Mouse (Mus musculus) lung, embryonic 15.5 days (tissue): Measurements from ENCODE around the gene Ms4a8a. TPM values are rescaled to one million over a fixed set of nuclear protein-coding genes. Genes with fewer than 3 reads are reported as not detected.
"Not testable (repeated sequence)": the region's sequence is repeated elsewhere in the genome, so short reads cannot be mapped to it uniquely, and the experiment has no call there.

Experiments
- ATAC-seq: fragments of 200-750 bp; cut with Nextera tagmentation; 2 replicates; pipeline ENCODE4 v1.8.0; 2017; ENCODE audit warnings: moderate number of reproducible peaks, borderline replicate concordance; ENCODE audit not compliant: low FRiP score, low TSS enrichment; ENCODE audit errors: extremely low read depth
- H3K27ac ChIP-seq: fragments of 300-500 bp; sonication (generic); 2 replicates; pipeline ENCODE4 v1.5.1; 2015; ENCODE audit warnings: moderate library complexity, mild to moderate bottlenecking, inconsistent platforms
- H3K27me3 ChIP-seq: fragments of 300-500 bp; sonication (generic); 2 replicates; pipeline ENCODE4 v1.6.1; 2015; ENCODE audit warnings: inconsistent platforms
- H3K36me3 ChIP-seq: fragments of 300-500 bp; sonication (generic); 2 replicates; pipeline ENCODE4 v1.6.1; 2015; ENCODE audit warnings: inconsistent platforms
- H3K4me1 ChIP-seq: fragments of 300-500 bp; sonication (generic); 2 replicates; pipeline ENCODE4 v1.6.1; 2015; ENCODE audit warnings: inconsistent platforms
- H3K4me2 ChIP-seq: fragments of 300-500 bp; sonication (generic); 2 replicates; pipeline ENCODE4 v1.6.1; 2015; ENCODE audit warnings: inconsistent platforms, mild to moderate bottlenecking, moderate library complexity
- H3K4me3 ChIP-seq: fragments of 300-500 bp; sonication (generic); 2 replicates; pipeline ENCODE4 v1.5.1; 2015; ENCODE audit warnings: mild to moderate bottlenecking, inconsistent platforms
- H3K9ac ChIP-seq: fragments of 300-500 bp; sonication (generic); 2 replicates; pipeline ENCODE4 v1.6.1; 2015; ENCODE audit warnings: inconsistent platforms
- H3K9me3 ChIP-seq: fragments of 300-500 bp; sonication (generic); 2 replicates; pipeline ENCODE4 v1.6.1; 2016; ENCODE audit warnings: inconsistent platforms
- WGBS: fragments of 180-500 bp; shearing (Covaris S2); methylation state at CpG from one replicate; pipeline ENCODE4 v1.1.7; 2015; 5-methylcytosine and 5-hydroxymethylcytosine counted together
- polyA plus RNA-seq: library from polyadenylated mRNA; unstranded; fragments of >200 nt; fragmentation: Nextera tagmentation; extraction: Ambion mirVana; gene quantifications from 2 replicates; pipeline ENCODE4 v1.2.1, GENCODE M21; 2015

Gene Ms4a8a
- 0.19 TPM in 1 of 2 replicates, not detected in the other for polyA plus RNA-seq

DNA sequence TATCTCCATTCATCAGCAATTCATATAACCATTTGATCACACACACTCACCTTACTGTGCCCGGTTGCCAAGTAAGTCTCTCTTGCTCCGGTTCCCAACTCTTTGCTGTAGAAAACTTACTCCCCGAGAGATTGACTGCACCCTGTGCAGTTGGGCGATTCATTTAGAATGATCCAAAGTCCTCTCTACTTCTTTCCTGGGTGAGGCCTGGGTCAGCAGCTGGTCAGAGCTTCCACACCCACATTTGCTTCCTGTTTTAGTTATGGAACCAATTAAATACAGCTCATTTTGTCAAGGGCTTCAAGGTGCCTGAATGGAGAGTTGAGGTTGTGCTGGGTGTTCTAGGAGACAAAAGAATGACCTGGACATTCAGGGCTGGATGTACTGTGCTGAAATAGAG is at the start of gene Ms4a8a:
Gene Ms4a8a, minus strand, starts transcription at position 169 of the 400 bp plus-strand sequence.
- Histone ChIP-seq H3K4me3 (no peak within 1 kb of the TSS), H3K4me1 (no peaks in the 10 kb centered on the region), H3K27me3 (no peaks in the 10 kb centered on the region), H3K27ac (no peak within 1 kb of the TSS), H3K9me3 (no peaks in the 10 kb centered on the region), H3K36me3 (no peaks in the 10 kb centered on the region), H3K4me2 (no peak within 1 kb of the TSS), H3K9ac (no peak within 1 kb of the TSS)
- 78% methylated on average over 4 of the region's 4 CpGs for WGBS
- ATAC-seq, result no peak

GRCm38 (mm10) chr19:11129702-11130101 is 48.8 kb upstream of the Ms4a8a start:
- peaks cover 2% of the 10 kb centered on the region; the same call in 1 of the 2 replicates for H3K9me3 ChIP-seq
- 73% methylated on average over 1 of the region's 1 CpGs for WGBS
- H3K4me3 ChIP-seq, result no peak overlapping the region
- no peak for ATAC-seq
- H3K27me3 ChIP-seq, result no peaks in the 10 kb centered on the region
- H3K36me3 ChIP-seq, result no peaks in the 10 kb centered on the region
- H3K27ac ChIP-seq, result no peak overlapping the region
- no peaks in the 10 kb centered on the region for H3K4me1 ChIP-seq
- no peak overlapping the region for H3K4me2 ChIP-seq
- no peak overlapping the region for H3K9ac ChIP-seq

DNA sequence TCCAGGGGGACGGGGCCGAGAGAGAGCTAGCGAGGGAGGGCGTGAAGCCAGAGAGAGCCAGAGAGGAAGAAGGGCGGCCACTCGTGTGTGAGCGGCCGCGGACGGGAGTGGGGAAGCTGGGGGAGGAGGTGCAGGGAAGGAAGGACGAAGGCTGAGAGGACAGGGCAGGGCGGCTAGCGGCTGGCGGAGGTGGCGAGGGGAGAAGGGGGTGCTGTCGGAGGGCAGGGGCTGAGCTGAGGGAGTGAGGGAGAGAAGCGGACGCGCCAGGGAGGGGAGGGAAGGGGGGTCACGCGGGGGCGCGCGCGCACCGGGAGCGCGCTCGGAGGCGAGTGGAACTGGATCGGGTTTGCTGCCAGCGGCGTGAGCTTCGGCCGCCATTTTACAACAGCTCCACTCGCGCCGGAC is 40.1 kb upstream of the Ms4a8a start:
- ATAC-seq, result peak; percentile 99
- peak overlapping the region; percentile 52 for H3K4me2 ChIP-seq
- not testable (repeated sequence) for H3K9me3 ChIP-seq, H3K27me3 ChIP-seq, H3K36me3 ChIP-seq, H3K27ac ChIP-seq, H3K4me1 ChIP-seq
- H3K4me3 ChIP-seq, result peak overlapping the region; percentile 41
- under 1% methylated on average over 14 of the region's 38 CpGs for WGBS
- H3K9ac ChIP-seq, result peak overlapping the region; percentile 37; the same call in 1 of the 2 replicates

DNA sequence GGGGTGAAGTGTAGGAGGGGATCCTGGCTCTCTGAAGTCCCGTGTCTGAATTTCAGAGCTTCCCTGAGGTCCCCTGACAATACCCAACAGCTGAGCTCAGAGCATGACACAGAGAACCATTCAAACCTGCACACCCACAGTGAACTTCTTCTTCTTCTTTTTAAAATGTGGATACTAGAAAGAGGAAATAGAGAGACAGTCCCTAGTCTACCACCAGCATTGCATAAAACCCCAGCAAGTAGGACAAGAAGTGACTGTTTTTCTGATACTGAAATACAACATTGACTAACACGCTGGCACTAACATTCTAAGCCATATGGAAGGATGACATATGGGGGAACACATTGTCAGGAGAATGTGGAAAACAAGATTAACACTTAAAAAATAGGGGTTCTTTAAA is 38.4 kb upstream of the Ms4a8a start:
- 77% methylated on average over 2 of the region's 2 CpGs for WGBS

GRCm38 (mm10) chr19:11107746-11108145 is 26.8 kb upstream of the Ms4a8a start:
- no peaks in the 10 kb centered on the region for H3K36me3 ChIP-seq
- no peak overlapping the region for H3K9ac ChIP-seq
- H3K4me3 ChIP-seq, result no peak overlapping the region
- H3K4me1 ChIP-seq, result no peaks in the 10 kb centered on the region
- no peaks in the 10 kb centered on the region for H3K27me3 ChIP-seq
- no peak overlapping the region for H3K4me2 ChIP-seq
- no peak for ATAC-seq
- H3K9me3 ChIP-seq, result no peaks in the 10 kb centered on the region
- H3K27ac ChIP-seq, result no peak overlapping the region
- WGBS, result 54% methylated on average over 3 of the region's 3 CpGs

More for the DNA sequence above, 38.4 kb upstream of the Ms4a8a start:
- Histone ChIP-seq H3K9ac (no peak overlapping the region), H3K4me2 (no peak overlapping the region), H3K27ac (no peak overlapping the region), H3K27me3 (no peaks in the 10 kb centered on the region), H3K4me1 (no peaks in the 10 kb centered on the region), H3K4me3 (no peak overlapping the region), H3K36me3 (no peaks in the 10 kb centered on the region), H3K9me3 (no peaks in the 10 kb centered on the region)
- no peak for ATAC-seq

DNA sequence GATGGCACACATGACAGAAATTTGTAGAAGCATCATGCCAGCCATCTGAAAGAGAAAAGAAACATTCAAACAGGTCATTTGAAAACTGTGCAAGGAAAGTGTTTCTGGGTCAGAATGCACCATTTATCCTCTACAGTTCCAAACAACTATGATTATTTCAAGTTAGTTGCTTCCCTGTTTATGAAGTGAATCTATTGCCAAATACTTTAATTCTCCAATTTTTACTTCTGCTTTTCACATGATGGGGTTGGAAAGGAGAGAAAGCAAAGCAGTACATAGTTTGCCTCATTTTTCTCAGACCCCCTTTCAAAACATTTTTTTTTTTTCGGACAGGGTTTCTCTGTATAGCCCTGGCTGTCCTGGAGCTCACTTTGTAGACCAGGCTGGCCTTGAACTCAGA is 21.0 kb upstream of the Ms4a8a start:
- Histone ChIP-seq H3K4me2 (no peak overlapping the region), H3K4me1 (no peaks in the 10 kb centered on the region), H3K36me3 (no peaks in the 10 kb centered on the region), H3K4me3 (no peak overlapping the region), H3K9me3 (no peaks in the 10 kb centered on the region), H3K27ac (no peak overlapping the region), H3K27me3 (no peaks in the 10 kb centered on the region), H3K9ac (no peak overlapping the region)
- WGBS, result 58% methylated on average over 1 of the region's 1 CpGs
- ATAC-seq, result no peak

DNA sequence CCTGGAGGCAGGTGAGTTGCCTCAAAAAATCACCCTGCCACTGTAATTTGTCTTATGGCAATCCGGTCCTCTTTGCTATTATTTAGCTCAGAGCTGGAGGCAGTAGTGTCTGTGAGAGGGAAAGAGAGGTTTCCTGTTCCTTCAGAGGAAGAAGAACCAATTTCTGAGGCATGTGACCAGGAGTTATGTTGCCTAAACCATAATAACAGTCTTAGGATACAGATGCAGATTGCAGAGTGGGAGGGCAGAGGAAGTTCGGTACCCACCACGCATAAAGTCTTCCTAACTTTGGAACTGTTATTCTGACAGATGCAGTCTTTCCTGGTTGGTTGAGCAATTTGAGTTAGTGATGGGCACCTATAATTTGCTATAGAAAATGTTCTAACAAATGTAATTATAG is 17.5 kb upstream of the Ms4a8a start:
- Histone ChIP-seq H3K9me3 (no peaks in the 10 kb centered on the region), H3K4me1 (no peaks in the 10 kb centered on the region), H3K36me3 (no peaks in the 10 kb centered on the region), H3K9ac (no peak overlapping the region), H3K27me3 (peaks cover 7% of the 10 kb centered on the region; the same call in 1 of the 2 replicates), H3K4me2 (no peak overlapping the region), H3K4me3 (no peak overlapping the region), H3K27ac (no peak overlapping the region)
- 76% methylated on average over 3 of the region's 3 CpGs for WGBS
- ATAC-seq, result no peak

DNA sequence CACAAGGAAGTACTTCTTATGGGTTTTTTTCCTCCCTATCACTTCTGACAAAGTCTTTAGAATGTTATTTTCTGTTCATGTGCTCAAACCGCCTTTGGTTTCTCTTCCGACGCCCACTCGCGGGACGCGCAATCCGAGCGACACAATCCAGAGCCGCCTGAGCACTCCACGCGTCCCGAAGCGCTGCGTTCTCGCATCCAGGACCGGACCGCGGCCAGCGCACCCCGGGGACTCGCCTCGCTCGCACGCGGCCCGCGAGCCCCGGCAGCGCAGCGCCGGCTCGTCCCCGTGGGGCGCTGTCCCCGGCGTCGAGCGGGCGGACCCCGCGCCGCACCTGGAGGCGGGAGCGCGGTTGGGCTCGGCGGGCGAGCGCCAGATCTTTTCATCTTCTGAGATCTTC is 11.2 kb upstream of the Ms4a8a start:
- Histone ChIP-seq H3K4me2 (peak overlapping the region; percentile 52), H3K4me3 (peak overlapping the region; percentile 31), H3K27me3 (peaks cover 23% of the 10 kb centered on the region)
- H3K4me1 ChIP-seq, H3K9ac ChIP-seq, H3K36me3 ChIP-seq, H3K27ac ChIP-seq, H3K9me3 ChIP-seq, ATAC-seq: not testable (repeated sequence)
- WGBS, result 2% methylated on average over 50 of the region's 50 CpGs

- no peak overlapping the region for H3K4me2 ChIP-seq
- no peaks in the 10 kb centered on the region for H3K27me3 ChIP-seq
- H3K9me3 ChIP-seq, result no peaks in the 10 kb centered on the region
- H3K27ac ChIP-seq, result no peak overlapping the region
- no peaks in the 10 kb centered on the region for H3K4me1 ChIP-seq
- H3K36me3 ChIP-seq, result no peaks in the 10 kb centered on the region
- H3K4me3 ChIP-seq, result no peak overlapping the region
- H3K9ac ChIP-seq, result no peak overlapping the region
- no peak for ATAC-seq
- WGBS, result 69% methylated on average over 3 of the region's 3 CpGs
Measured at GRCm38 (mm10) chr19:11070364-11070763, 10.5 kb downstream of the Ms4a8a start.

GRCm38 (mm10) chr19:11065202-11065875 is 15.6 kb downstream of the Ms4a8a start:
- 78% methylated on average over 2 of the region's 2 CpGs for WGBS
- ATAC-seq, result no peak

DNA sequence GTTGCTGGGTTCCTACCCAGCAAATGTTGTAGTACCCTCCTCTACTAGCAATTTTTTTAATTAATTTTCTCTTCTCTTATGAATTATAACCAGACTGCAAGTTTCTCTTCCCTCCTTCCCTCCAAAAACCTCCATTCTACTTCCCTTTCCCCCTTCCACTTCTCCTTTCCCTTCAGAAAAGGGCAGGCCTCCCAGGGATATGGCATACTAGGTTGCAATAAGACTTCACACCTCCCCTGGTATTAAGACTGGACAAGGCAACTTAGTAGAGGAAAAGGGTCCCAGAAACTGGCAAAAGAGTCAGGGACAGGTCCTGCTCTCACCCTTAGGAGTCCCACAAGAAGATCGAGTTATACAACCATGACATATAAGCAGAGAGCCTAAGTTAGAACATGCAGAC is 20.0 kb downstream of the Ms4a8a start:
- Histone ChIP-seq H3K36me3 (no peaks in the 10 kb centered on the region), H3K27me3 (no peaks in the 10 kb centered on the region), H3K4me2 (no peak overlapping the region), H3K27ac (no peak overlapping the region), H3K4me1 (no peaks in the 10 kb centered on the region), H3K4me3 (no peak overlapping the region), H3K9me3 (no peaks in the 10 kb centered on the region), H3K9ac (no peak overlapping the region)
- 83% methylated on average over 1 of the region's 1 CpGs for WGBS
- no peak for ATAC-seq

More at GRCm38 (mm10) chr19:11065202-11065875, 15.6 kb downstream of the Ms4a8a start:
- Histone ChIP-seq H3K9ac (no peak overlapping the region), H3K4me2 (no peak overlapping the region), H3K27ac (no peak overlapping the region), H3K27me3 (no peaks in the 10 kb centered on the region), H3K36me3 (no peaks in the 10 kb centered on the region), H3K9me3 (no peaks in the 10 kb centered on the region), H3K4me3 (no peak overlapping the region), H3K4me1 (no peaks in the 10 kb centered on the region)

GRCm38 (mm10) chr19:11059967-11060366 is 20.9 kb downstream of the Ms4a8a start:
- H3K4me1 ChIP-seq, result no peaks in the 10 kb centered on the region
- no peak overlapping the region for H3K4me2 ChIP-seq
- no peak for ATAC-seq

DNA sequence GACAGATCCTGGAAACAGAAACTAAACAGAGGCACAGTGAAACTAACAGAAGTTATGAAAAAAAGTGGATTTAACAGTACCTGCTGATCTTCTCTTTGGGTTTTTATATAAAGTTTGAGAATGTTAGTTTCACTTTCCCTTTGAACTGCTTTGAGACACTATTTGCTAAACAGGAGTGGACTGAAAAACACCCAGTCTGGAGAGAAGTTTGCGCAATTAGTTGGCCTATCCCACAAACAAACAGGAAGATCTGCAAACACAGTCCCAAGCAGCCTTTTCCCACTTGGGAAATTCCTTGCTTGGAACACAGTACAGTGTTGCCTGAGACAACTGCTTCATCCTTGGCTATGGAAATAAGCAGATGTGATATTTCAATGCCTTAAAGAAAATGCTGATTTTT is 25.2 kb downstream of the Ms4a8a start:
- not testable (repeated sequence) for H3K4me2 ChIP-seq, H3K27ac ChIP-seq, H3K27me3 ChIP-seq, H3K9me3 ChIP-seq, ATAC-seq, H3K4me3 ChIP-seq, H3K4me1 ChIP-seq, H3K36me3 ChIP-seq, H3K9ac ChIP-seq
- WGBS, result 78% methylated on average over 1 of the region's 1 CpGs

More at GRCm38 (mm10) chr19:11059967-11060366, 20.9 kb downstream of the Ms4a8a start:
- Histone ChIP-seq H3K27me3 (no peaks in the 10 kb centered on the region), H3K4me3 (no peak overlapping the region), H3K9ac (no peak overlapping the region), H3K27ac (no peak overlapping the region), H3K9me3 (no peaks in the 10 kb centered on the region), H3K36me3 (no peaks in the 10 kb centered on the region)
